Mouse (Mus musculus) common myeloid progenitor, adult 5-6 weeks (primary cell): ENCODE data around the gene 2510009E07Rik. TPM values are rescaled to one million over a fixed set of nuclear protein-coding genes. Genes with fewer than 3 reads are reported as not detected.

Experiments used
- total RNA-seq: library from RNA; stranded (forward); fragments of 200-1000, 187-1606 nt; gene quantifications from 2 replicates; pipeline ENCODE4 v1.2.3, GENCODE M21; 2017

The 2510009E07Rik gene
- total RNA-seq, 1 experiment from 2014 or later = 0.23 TPM

Other genes with a start within 250 kb of the 2510009E07Rik start
- gene Ehhadh, start 93.1 kb upstream of the 2510009E07Rik start, total RNA-seq = 3.3 and 5.2 TPM in 2 replicates
- gene Map3k13, start 99.7 kb upstream of the 2510009E07Rik start, total RNA-seq = 0.05 and 0.69 TPM in 2 replicates